Mouse (Mus musculus): Measurements from ENCODE around the gene Smtn. TPM values are rescaled to one million over a fixed set of nuclear protein-coding genes. Genes with fewer than 3 reads are reported as not detected.

Smtn gene
- polyA plus RNA-seq, 1 experiment: 14.6 TPM

DNA sequence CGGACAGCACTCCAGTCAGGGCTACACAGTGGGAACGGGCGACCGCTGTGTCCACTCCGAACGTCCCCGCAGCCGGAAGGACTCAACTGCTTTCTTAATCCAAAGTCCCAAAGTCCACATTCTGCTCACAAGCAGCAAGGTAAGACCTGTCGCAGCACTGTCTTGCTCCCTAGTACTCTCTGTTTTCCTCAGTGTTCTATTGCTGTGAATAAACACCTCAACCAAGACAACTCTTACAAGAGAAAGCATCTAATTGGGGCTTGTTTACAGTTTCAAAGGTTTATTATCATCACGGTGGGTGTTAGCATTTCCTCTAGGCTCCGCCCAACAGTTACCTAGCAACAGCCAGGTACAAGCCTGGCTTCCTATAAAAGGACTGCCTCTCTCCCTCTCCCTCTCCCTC is 69.0 kb downstream of the Smtn start:
- Histone ChIP-seq H3K27me3 (ENCODE audit: control insufficient read depth, insufficient read depth, low read length) (no peaks in the 10 kb centered on the region), H3K36me3 (ENCODE audit: control insufficient read depth, insufficient read depth, low read length) (no peaks in the 10 kb centered on the region), H3K4me3 (ENCODE audit: extremely low read depth, insufficient read depth, insufficient read length) (no peak overlapping the region), H3K27ac (ENCODE audit: insufficient read depth, low read length) (no peak overlapping the region), H3K4me1 (ENCODE audit: control insufficient read depth, insufficient read depth, insufficient read length) (no peaks in the 10 kb centered on the region)
- TF ChIP-seq POLR2A (IDR thresholded peaks at IDR 0.05; ENCODE audit: low read depth, low read length): no peak
- no peak for TF ChIP-seq CTCF (IDR thresholded peaks at IDR 0.05; ENCODE audit: extremely low read depth, insufficient read depth, insufficient read length, insufficient replicate concordance)
- no peak for DNase-seq (ENCODE audit: low read depth in 1 of 2, low spot score in 2 of 2)
- WGBS: 59% methylated on average over 11 of the region's 11 CpGs

Other genes with a start within 250 kb of the Smtn start
- gene Pik3ip1, start 210.2 kb downstream of the Smtn start, polyA plus RNA-seq (2012; rRNA removed): 43.6 and 58.5 TPM in 2 replicates
- gene Limk2, start 131.4 kb downstream of the Smtn start, polyA plus RNA-seq (2012; rRNA removed): 58.8 and 66.6 TPM in 2 replicates
- 12.8 and 13.1 TPM in 2 replicates for gene Rnf185, start 88.2 kb downstream of the Smtn start, polyA plus RNA-seq (2012; rRNA removed)
- gene Pla2g3, start 52.3 kb downstream of the Smtn start, polyA plus RNA-seq (2012; rRNA removed): 0.15 and 0.30 TPM in 2 replicates
- 1.1 and 1.9 TPM in 2 replicates for gene Inpp5j, start 35.8 kb downstream of the Smtn start, polyA plus RNA-seq (2012; rRNA removed)
- gene Selenom, start 25.9 kb downstream of the Smtn start, polyA plus RNA-seq (2012; rRNA removed): 36.7 and 50.7 TPM in 2 replicates
- 7.0 and 7.5 TPM in 2 replicates for gene Morc2a, start 108.6 kb upstream of the Smtn start, polyA plus RNA-seq (2012; rRNA removed)